Mouse (Mus musculus): ENCODE results near the gene Drap1. TPM values are rescaled to one million over a fixed set of nuclear protein-coding genes. Genes with fewer than 3 reads are reported as not detected.
A peak's percentile ranks its signal among the peaks of the same experiment; 100 is the strongest.

The Drap1 gene
- polyA plus RNA-seq, 1 experiment from 2014 or later: 151 TPM

- H3K27ac ChIP-seq (ENCODE audit: low read depth, low read length): no peak overlapping the region
- no peaks in the 10 kb centered on the region for H3K27me3 ChIP-seq (replicated peaks; ENCODE audit: control insufficient read depth, insufficient read depth, low read length)
- H3K9ac ChIP-seq (ENCODE audit: low read depth, low read length): peak overlapping the region; percentile 23; the same call in 1 of the 2 replicates
- ATAC-seq (replicated peaks; ENCODE audit: low FRiP score): no peak
- H3K9me3 ChIP-seq (ENCODE audit: control insufficient read depth, low read length): no peaks in the 10 kb centered on the region
- 71% methylated on average over 8 of the region's 8 CpGs for WGBS
- H3K36me3 ChIP-seq (ENCODE audit: control insufficient read depth, insufficient read depth, low read length): 0 out of 2 replicates have a peak, but pooled peaks cover 2% of the 10 kb centered on the region
- peak overlapping the region; percentile 87 for H3K4me3 ChIP-seq (ENCODE audit: low read depth, low read length)
- H3K4me2 ChIP-seq: peak overlapping the region; percentile 90
- H3K4me1 ChIP-seq (replicated peaks; ENCODE audit: control insufficient read depth, insufficient read depth, low read length): peaks cover 25% of the 10 kb centered on the region
- DNase-seq (ENCODE audit: low spot score): no peak
Observed at GRCm38 (mm10) chr19:5455568-5455967, 30.8 kb upstream of the Drap1 start.

GRCm38 (mm10) chr19:5455037-5455436 lies 30.3 kb upstream of the Drap1 start:
- 78% methylated on average over 12 of the region's 12 CpGs for whole genome bisulfite sequencing
- H3K36me3 ChIP-seq (ENCODE audit: control insufficient read depth, insufficient read depth, low read length): 0 out of 2 replicates have a peak, but pooled peaks cover 2% of the 10 kb centered on the region
- H3K4me1 ChIP-seq (replicated peaks; ENCODE audit: control insufficient read depth, insufficient read depth, low read length): peaks cover 25% of the 10 kb centered on the region
- no peak overlapping the region for H3K9ac ChIP-seq (ENCODE audit: low read depth, low read length)
- ATAC-seq (replicated peaks; ENCODE audit: low FRiP score) (no peak), DNase-seq (ENCODE audit: low spot score) (no peak)
- H3K4me3 ChIP-seq (ENCODE audit: low read depth, low read length): peak overlapping the region; percentile 87; the same call in 1 of the 2 replicates
- no peaks in the 10 kb centered on the region for H3K27me3 ChIP-seq (replicated peaks; ENCODE audit: control insufficient read depth, insufficient read depth, low read length)
- H3K9me3 ChIP-seq (ENCODE audit: control insufficient read depth, low read length): no peaks in the 10 kb centered on the region
- H3K27ac ChIP-seq (ENCODE audit: low read depth, low read length): no peak overlapping the region
- peak overlapping the region; percentile 90 for H3K4me2 ChIP-seq

GRCm38 (mm10) chr19:5451766-5452165 lies 27.0 kb upstream of the Drap1 start:
- no peak overlapping the region for H3K4me3 ChIP-seq (ENCODE audit: low read depth, low read length)
- no peak overlapping the region for H3K27ac ChIP-seq (ENCODE audit: low read depth, low read length)
- WGBS: 68% methylated on average over 6 of the region's 6 CpGs
- peaks cover 25% of the 10 kb centered on the region for H3K27me3 ChIP-seq (replicated peaks; ENCODE audit: control insufficient read depth, insufficient read depth, low read length)
- ATAC-seq (replicated peaks; ENCODE audit: low FRiP score) (no peak), DNase-seq (ENCODE audit: low spot score) (no peak)
- 0 out of 2 replicates have a peak, but pooled peaks cover 2% of the 10 kb centered on the region for H3K36me3 ChIP-seq (ENCODE audit: control insufficient read depth, insufficient read depth, low read length)
- H3K4me2 ChIP-seq: no peak overlapping the region
- H3K9me3 ChIP-seq (ENCODE audit: control insufficient read depth, low read length): no peaks in the 10 kb centered on the region
- peaks cover 33% of the 10 kb centered on the region for H3K4me1 ChIP-seq (replicated peaks; ENCODE audit: control insufficient read depth, insufficient read depth, low read length)
- H3K9ac ChIP-seq (ENCODE audit: low read depth, low read length): no peak overlapping the region

- H3K4me1 ChIP-seq (replicated peaks; ENCODE audit: control insufficient read depth, insufficient read depth, low read length): peaks cover 15% of the 10 kb centered on the region
- no peak overlapping the region for H3K4me3 ChIP-seq (ENCODE audit: low read depth, low read length)
- no peak overlapping the region for H3K9ac ChIP-seq (ENCODE audit: low read depth, low read length)
- H3K4me2 ChIP-seq: no peak overlapping the region
- WGBS: 78% methylated on average over 3 of the region's 3 CpGs
- 0 out of 2 replicates have a peak, but pooled peaks cover 2% of the 10 kb centered on the region for H3K36me3 ChIP-seq (ENCODE audit: control insufficient read depth, insufficient read depth, low read length)
- ATAC-seq (replicated peaks; ENCODE audit: low FRiP score) (no peak), DNase-seq (ENCODE audit: low spot score) (no peak)
- H3K9me3 ChIP-seq (ENCODE audit: control insufficient read depth, low read length): no peaks in the 10 kb centered on the region
- H3K27ac ChIP-seq (ENCODE audit: low read depth, low read length): no peak overlapping the region
- peaks cover 30% of the 10 kb centered on the region for H3K27me3 ChIP-seq (replicated peaks; ENCODE audit: control insufficient read depth, insufficient read depth, low read length)
Observed at GRCm38 (mm10) chr19:5449673-5450072, 24.9 kb upstream of the Drap1 start.

- peak overlapping the region; percentile 46; the same call in 1 of the 2 replicates for H3K9ac ChIP-seq (ENCODE audit: low read depth, low read length)
- peak overlapping the region; percentile 64 for H3K4me3 ChIP-seq (ENCODE audit: low read depth, low read length)
- WGBS: 6% methylated on average over 36 of the region's 36 CpGs
- H3K27ac ChIP-seq (ENCODE audit: low read depth, low read length): no peak overlapping the region
- DNase-seq (ENCODE audit: low spot score) (peak; percentile 64), ATAC-seq (replicated peaks; ENCODE audit: low FRiP score) (peak; percentile 60)
- peak overlapping the region; percentile 99 for H3K4me2 ChIP-seq
- H3K36me3 ChIP-seq (ENCODE audit: control insufficient read depth, insufficient read depth, low read length): no peaks in the 10 kb centered on the region
- no peaks in the 10 kb centered on the region for H3K9me3 ChIP-seq (ENCODE audit: control insufficient read depth, low read length)
- peaks cover 33% of the 10 kb centered on the region for H3K27me3 ChIP-seq (replicated peaks; ENCODE audit: control insufficient read depth, insufficient read depth, low read length)
- H3K4me1 ChIP-seq (replicated peaks; ENCODE audit: control insufficient read depth, insufficient read depth, low read length): peaks cover 15% of the 10 kb centered on the region
Observed at GRCm38 (mm10) chr19:5448354-5449150, 23.8 kb upstream of the Drap1 start.

- under 1% methylated on average over 70 of the region's 70 CpGs for WGBS
- Histone ChIP-seq H3K27ac (ENCODE audit: low read depth, low read length) (no peak within 1 kb of the TSS; the same call in 1 of the 2 replicates), H3K4me3 (ENCODE audit: low read depth, low read length) (peak within 1 kb of the TSS; percentile 64), H3K4me2 (peak within 1 kb of the TSS; percentile 99), H3K27me3 (replicated peaks; ENCODE audit: control insufficient read depth, insufficient read depth, low read length) (peaks cover 33% of the 10 kb centered on the region), H3K9me3 (ENCODE audit: control insufficient read depth, low read length) (no peaks in the 10 kb centered on the region), H3K36me3 (ENCODE audit: control insufficient read depth, insufficient read depth, low read length) (no peaks in the 10 kb centered on the region), H3K9ac (ENCODE audit: low read depth, low read length) (peak within 1 kb of the TSS; percentile 46), H3K4me1 (replicated peaks; ENCODE audit: control insufficient read depth, insufficient read depth, low read length) (peaks cover 15% of the 10 kb centered on the region)
- ATAC-seq (replicated peaks; ENCODE audit: low FRiP score) (peak; percentile 66), DNase-seq (ENCODE audit: low spot score) (peak; percentile 75)
Observed at GRCm38 (mm10) chr19:5447515-5448353, 23.0 kb upstream of the Drap1 start, which contains the start of gene Fosl1. Fosl1 (plus strand) TSS chr19:5447547.

GRCm38 (mm10) chr19:5445747-5446146 lies 21.0 kb upstream of the Drap1 start:
- WGBS: 85% methylated on average over 5 of the region's 5 CpGs
- Histone ChIP-seq H3K27ac (ENCODE audit: low read depth, low read length) (no peak overlapping the region), H3K4me2 (no peak overlapping the region), H3K9ac (ENCODE audit: low read depth, low read length) (no peak overlapping the region), H3K27me3 (replicated peaks; ENCODE audit: control insufficient read depth, insufficient read depth, low read length) (peaks cover 33% of the 10 kb centered on the region), H3K9me3 (ENCODE audit: control insufficient read depth, low read length) (no peaks in the 10 kb centered on the region), H3K4me1 (replicated peaks; ENCODE audit: control insufficient read depth, insufficient read depth, low read length) (peaks cover 15% of the 10 kb centered on the region), H3K36me3 (ENCODE audit: control insufficient read depth, insufficient read depth, low read length) (no peaks in the 10 kb centered on the region), H3K4me3 (ENCODE audit: low read depth, low read length) (no peak overlapping the region)
- DNase-seq (ENCODE audit: low spot score) (no peak), ATAC-seq (replicated peaks; ENCODE audit: low FRiP score) (no peak)

GRCm38 (mm10) chr19:5444954-5445353 lies 20.2 kb upstream of the Drap1 start:
- no peak for ATAC-seq (replicated peaks; ENCODE audit: low FRiP score)
- Histone ChIP-seq H3K27me3 (replicated peaks; ENCODE audit: control insufficient read depth, insufficient read depth, low read length) (peaks cover 33% of the 10 kb centered on the region), H3K4me1 (replicated peaks; ENCODE audit: control insufficient read depth, insufficient read depth, low read length) (peaks cover 15% of the 10 kb centered on the region), H3K9me3 (ENCODE audit: control insufficient read depth, low read length) (peaks cover 5% of the 10 kb centered on the region; the same call in 1 of the 2 replicates), H3K36me3 (ENCODE audit: control insufficient read depth, insufficient read depth, low read length) (no peaks in the 10 kb centered on the region), H3K4me3 (ENCODE audit: low read depth, low read length) (no peak overlapping the region), H3K9ac (ENCODE audit: low read depth, low read length) (no peak overlapping the region), H3K27ac (ENCODE audit: low read depth, low read length) (no peak overlapping the region), H3K4me2 (no peak overlapping the region)
- DNase-seq (ENCODE audit: low spot score): no peak
- WGBS: 27% methylated on average over 7 of the region's 7 CpGs

Data from liver, embryonic 11.5 days (tissue).